Mouse (Mus musculus): ENCODE measurements around the gene Il31ra. TPM values are rescaled to one million over a fixed set of nuclear protein-coding genes. Genes with fewer than 3 reads are reported as not detected.
"Not testable (repeated sequence)": the region's sequence is repeated elsewhere in the genome, so short reads cannot be mapped to it uniquely, and the experiment has no call there.

Gene Il31ra
- 0.06 and 0.15 TPM in 2 replicates for polyA plus RNA-seq (2015; fragmentation: Nextera tagmentation; extraction: Ambion mirVana)

- H3K9ac ChIP-seq (ENCODE audit: low read depth, low read length); H3K36me3 ChIP-seq (ENCODE audit: control insufficient read depth, insufficient read depth, low read length); H3K4me3 ChIP-seq (ENCODE audit: low read length); H3K4me1 ChIP-seq (ENCODE audit: control insufficient read depth, insufficient read depth, low read length); H3K4me2 ChIP-seq (ENCODE audit: low read depth, low read length); H3K27ac ChIP-seq (ENCODE audit: low read length); H3K27me3 ChIP-seq (replicated peaks; ENCODE audit: control insufficient read depth, insufficient read depth, low read length); ATAC-seq; H3K9me3 ChIP-seq (ENCODE audit: control insufficient read depth, low read length): not testable (repeated sequence)
- 91% methylated on average over 6 of the region's 8 CpGs for WGBS
These were observed at the start of gene Il31ra for GRCm38 (mm10) chr13:112594260-112594659. TSS of gene Il31ra (minus strand) at chr13:112594360.

- 93% methylated on average over 3 of the region's 3 CpGs for WGBS
- Histone ChIP-seq H3K27me3 (replicated peaks; ENCODE audit: control insufficient read depth, insufficient read depth, low read length) (no peaks in the 10 kb centered on the region), H3K36me3 (ENCODE audit: control insufficient read depth, insufficient read depth, low read length) (no peaks in the 10 kb centered on the region), H3K4me2 (ENCODE audit: low read depth, low read length) (no peak overlapping the region), H3K27ac (ENCODE audit: low read length) (no peak overlapping the region), H3K9me3 (ENCODE audit: control insufficient read depth, low read length) (no peaks in the 10 kb centered on the region), H3K4me3 (ENCODE audit: low read length) (no peak overlapping the region), H3K4me1 (ENCODE audit: control insufficient read depth, insufficient read depth, low read length) (no peaks in the 10 kb centered on the region), H3K9ac (ENCODE audit: low read depth, low read length) (no peak overlapping the region)
- no peak for ATAC-seq
These were observed 48.7 kb upstream of the Il31ra start for GRCm38 (mm10) chr13:112642897-112643296.

- no peak overlapping the region for H3K27ac ChIP-seq (ENCODE audit: low read length)
- no peak overlapping the region for H3K9ac ChIP-seq (ENCODE audit: low read depth, low read length)
- no peak overlapping the region for H3K4me2 ChIP-seq (ENCODE audit: low read depth, low read length)
- WGBS: 71% methylated on average over 4 of the region's 4 CpGs
- H3K9me3 ChIP-seq (ENCODE audit: control insufficient read depth, low read length): no peaks in the 10 kb centered on the region
- no peak overlapping the region for H3K4me3 ChIP-seq (ENCODE audit: low read length)
- H3K27me3 ChIP-seq (replicated peaks; ENCODE audit: control insufficient read depth, insufficient read depth, low read length): no peaks in the 10 kb centered on the region
- H3K36me3 ChIP-seq (ENCODE audit: control insufficient read depth, insufficient read depth, low read length): no peaks in the 10 kb centered on the region
- ATAC-seq: no peak
- H3K4me1 ChIP-seq (ENCODE audit: control insufficient read depth, insufficient read depth, low read length): no peaks in the 10 kb centered on the region
These were observed 45.0 kb upstream of the Il31ra start for GRCm38 (mm10) chr13:112639111-112639510.

- Histone ChIP-seq H3K9me3 (ENCODE audit: control insufficient read depth, low read length) (no peaks in the 10 kb centered on the region), H3K4me3 (ENCODE audit: low read length) (no peak overlapping the region), H3K27me3 (replicated peaks; ENCODE audit: control insufficient read depth, insufficient read depth, low read length) (no peaks in the 10 kb centered on the region), H3K4me2 (ENCODE audit: low read depth, low read length) (no peak overlapping the region), H3K27ac (ENCODE audit: low read length) (no peak overlapping the region), H3K4me1 (ENCODE audit: control insufficient read depth, insufficient read depth, low read length) (no peaks in the 10 kb centered on the region), H3K9ac (ENCODE audit: low read depth, low read length) (no peak overlapping the region), H3K36me3 (ENCODE audit: control insufficient read depth, insufficient read depth, low read length) (no peaks in the 10 kb centered on the region)
- no peak for ATAC-seq
- WGBS: 42% methylated on average over 3 of the region's 3 CpGs
These were observed 42.3 kb upstream of the Il31ra start for GRCm38 (mm10) chr13:112636498-112636897.

- Histone ChIP-seq H3K9me3 (ENCODE audit: control insufficient read depth, low read length) (no peaks in the 10 kb centered on the region), H3K4me3 (ENCODE audit: low read length) (no peak overlapping the region), H3K4me1 (ENCODE audit: control insufficient read depth, insufficient read depth, low read length) (no peaks in the 10 kb centered on the region), H3K27me3 (replicated peaks; ENCODE audit: control insufficient read depth, insufficient read depth, low read length) (no peaks in the 10 kb centered on the region), H3K4me2 (ENCODE audit: low read depth, low read length) (no peak overlapping the region), H3K27ac (ENCODE audit: low read length) (no peak overlapping the region), H3K36me3 (ENCODE audit: control insufficient read depth, insufficient read depth, low read length) (no peaks in the 10 kb centered on the region), H3K9ac (ENCODE audit: low read depth, low read length) (no peak overlapping the region)
- no peak for ATAC-seq
- 58% methylated on average over 7 of the region's 7 CpGs for WGBS
These were observed 41.1 kb upstream of the Il31ra start for GRCm38 (mm10) chr13:112635174-112635837.

- ATAC-seq: no peak
- Histone ChIP-seq H3K4me3 (ENCODE audit: low read length) (no peak overlapping the region), H3K27ac (ENCODE audit: low read length) (no peak overlapping the region)
These were observed 31.4 kb upstream of the Il31ra start for GRCm38 (mm10) chr13:112625566-112625965.

GRCm38 (mm10) chr13:112624622-112625021 lies 30.5 kb upstream of the Il31ra start:
- WGBS: 74% methylated on average over 3 of the region's 3 CpGs
- Histone ChIP-seq H3K4me1 (ENCODE audit: control insufficient read depth, insufficient read depth, low read length) (no peaks in the 10 kb centered on the region), H3K4me3 (ENCODE audit: low read length) (no peak overlapping the region), H3K27me3 (replicated peaks; ENCODE audit: control insufficient read depth, insufficient read depth, low read length) (no peaks in the 10 kb centered on the region), H3K27ac (ENCODE audit: low read length) (no peak overlapping the region), H3K36me3 (ENCODE audit: control insufficient read depth, insufficient read depth, low read length) (no peaks in the 10 kb centered on the region), H3K9ac (ENCODE audit: low read depth, low read length) (no peak overlapping the region), H3K4me2 (ENCODE audit: low read depth, low read length) (no peak overlapping the region), H3K9me3 (ENCODE audit: control insufficient read depth, low read length) (no peaks in the 10 kb centered on the region)
- ATAC-seq: no peak

More at GRCm38 (mm10) chr13:112625566-112625965, 31.4 kb upstream of the Il31ra start:
- Histone ChIP-seq H3K9ac (ENCODE audit: low read depth, low read length) (no peak overlapping the region), H3K4me1 (ENCODE audit: control insufficient read depth, insufficient read depth, low read length) (no peaks in the 10 kb centered on the region), H3K27me3 (replicated peaks; ENCODE audit: control insufficient read depth, insufficient read depth, low read length) (no peaks in the 10 kb centered on the region), H3K9me3 (ENCODE audit: control insufficient read depth, low read length) (no peaks in the 10 kb centered on the region), H3K36me3 (ENCODE audit: control insufficient read depth, insufficient read depth, low read length) (no peaks in the 10 kb centered on the region), H3K4me2 (ENCODE audit: low read depth, low read length) (no peak overlapping the region)

- Histone ChIP-seq H3K36me3 (ENCODE audit: control insufficient read depth, insufficient read depth, low read length) (no peaks in the 10 kb centered on the region), H3K27me3 (replicated peaks; ENCODE audit: control insufficient read depth, insufficient read depth, low read length) (no peaks in the 10 kb centered on the region), H3K4me2 (ENCODE audit: low read depth, low read length) (no peak overlapping the region), H3K9me3 (ENCODE audit: control insufficient read depth, low read length) (no peaks in the 10 kb centered on the region), H3K4me3 (ENCODE audit: low read length) (no peak overlapping the region), H3K9ac (ENCODE audit: low read depth, low read length) (no peak overlapping the region), H3K27ac (ENCODE audit: low read length) (no peak overlapping the region), H3K4me1 (ENCODE audit: control insufficient read depth, insufficient read depth, low read length) (no peaks in the 10 kb centered on the region)
- 62% methylated on average over 7 of the region's 7 CpGs for WGBS
- no peak for ATAC-seq
These were observed 29.5 kb upstream of the Il31ra start for GRCm38 (mm10) chr13:112623656-112624055.

GRCm38 (mm10) chr13:112621592-112621991 lies 27.4 kb upstream of the Il31ra start:
- H3K27me3 ChIP-seq (replicated peaks; ENCODE audit: control insufficient read depth, insufficient read depth, low read length): no peaks in the 10 kb centered on the region
- H3K4me3 ChIP-seq (ENCODE audit: low read length): no peak overlapping the region
- H3K9me3 ChIP-seq (ENCODE audit: control insufficient read depth, low read length): no peaks in the 10 kb centered on the region
- no peaks in the 10 kb centered on the region for H3K36me3 ChIP-seq (ENCODE audit: control insufficient read depth, insufficient read depth, low read length)
- no peak overlapping the region for H3K27ac ChIP-seq (ENCODE audit: low read length)
- no peaks in the 10 kb centered on the region for H3K4me1 ChIP-seq (ENCODE audit: control insufficient read depth, insufficient read depth, low read length)
- H3K4me2 ChIP-seq (ENCODE audit: low read depth, low read length): no peak overlapping the region
- WGBS: 59% methylated on average over 3 of the region's 3 CpGs
- ATAC-seq: no peak
- no peak overlapping the region for H3K9ac ChIP-seq (ENCODE audit: low read depth, low read length)

- H3K27me3 ChIP-seq (replicated peaks; ENCODE audit: control insufficient read depth, insufficient read depth, low read length): no peaks in the 10 kb centered on the region
- no peak overlapping the region for H3K4me2 ChIP-seq (ENCODE audit: low read depth, low read length)
- WGBS: 84% methylated on average over 3 of the region's 3 CpGs
- H3K4me1 ChIP-seq (ENCODE audit: control insufficient read depth, insufficient read depth, low read length): no peaks in the 10 kb centered on the region
- ATAC-seq: no peak
- no peaks in the 10 kb centered on the region for H3K36me3 ChIP-seq (ENCODE audit: control insufficient read depth, insufficient read depth, low read length)
- no peaks in the 10 kb centered on the region for H3K9me3 ChIP-seq (ENCODE audit: control insufficient read depth, low read length)
- H3K4me3 ChIP-seq (ENCODE audit: low read length): no peak overlapping the region
- no peak overlapping the region for H3K27ac ChIP-seq (ENCODE audit: low read length)
- H3K9ac ChIP-seq (ENCODE audit: low read depth, low read length): no peak overlapping the region
These were observed 14.4 kb upstream of the Il31ra start for GRCm38 (mm10) chr13:112608606-112609005.
